Mouse (Mus musculus): Measurements from ENCODE around the gene 5430427O19Rik. TPM values are rescaled to one million over a fixed set of nuclear protein-coding genes. Genes with fewer than 3 reads are reported as not detected.

5430427O19Rik gene
- 0.45 and 0.62 TPM in 2 replicates for polyA plus RNA-seq (2012)

DNA sequence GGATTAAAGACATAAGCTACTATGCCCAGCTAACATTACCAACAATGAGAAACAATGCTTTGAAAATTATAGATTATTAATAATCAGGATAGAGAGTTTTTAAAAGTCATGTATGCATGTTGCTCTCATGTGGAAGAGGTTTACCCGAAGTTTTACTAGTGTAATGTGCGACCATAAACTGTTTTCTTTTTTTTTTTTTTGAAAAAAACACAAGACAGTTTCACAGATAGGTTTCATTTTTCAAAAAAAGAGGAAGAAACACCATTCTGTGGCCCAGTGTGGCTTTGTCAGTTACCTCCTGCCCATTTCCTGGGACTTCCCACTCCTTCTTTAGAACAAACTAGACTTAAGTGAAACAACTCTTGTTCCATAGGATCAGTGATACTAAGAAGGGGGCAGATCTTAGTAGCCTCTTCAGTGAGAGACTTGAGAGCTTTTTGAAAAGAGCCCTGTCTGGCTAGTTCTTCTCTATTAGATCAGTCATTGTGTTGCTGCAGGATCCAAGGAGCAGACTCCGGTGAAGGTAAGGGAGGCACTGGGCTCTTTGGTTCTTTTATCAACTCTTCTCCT is at the start of gene 5430427O19Rik:
5430427O19Rik (plus strand) TSS at position 441 of the 570 bp plus-strand sequence.

Other genes starting within 250 kb of the 5430427O19Rik start
- gene Gk, start 93.5 kb upstream of the 5430427O19Rik start, polyA plus RNA-seq (2012) = 0.79 and 0.88 TPM in 2 replicates
- gene Samt3, start 173.8 kb downstream of the 5430427O19Rik start, polyA plus RNA-seq (2012) = not detected in 2 replicates